Mouse (Mus musculus) lung, postnatal 0 days (tissue): ENCODE measurements around the gene Rnf26. TPM values are rescaled to one million over a fixed set of nuclear protein-coding genes. Genes with fewer than 3 reads are reported as not detected.
A peak's percentile ranks its signal among the peaks of the same experiment; 100 is the strongest.

Experiments used
- ATAC-seq: fragments of 200-750 bp; cut with Nextera tagmentation; 2 replicates; pipeline ENCODE4 v1.8.0; 2017; ENCODE audit warnings: moderate library complexity
- DNase-seq: peaks from one replicate; pipeline ENCODE4 v3.0.0-alpha.2; 2016; ENCODE audit warnings: low spot score
- H3K27ac ChIP-seq: fragments of 300-500 bp; sonication (generic); 2 replicates; pipeline ENCODE4 v1.5.1; 2014; ENCODE audit warnings: antibody characterized with exemption, mild to moderate bottlenecking, low read length, mixed read lengths
- H3K27me3 ChIP-seq: fragments of 300-500 bp; sonication (generic); replicated peaks from 2 replicates; pipeline ENCODE4 v1.6.1; 2014; ENCODE audit warnings: low read length, mixed read lengths; ENCODE audit not compliant: insufficient read depth
- H3K36me3 ChIP-seq: fragments of 300-500 bp; sonication (generic); 2 replicates; pipeline ENCODE4 v1.6.1; 2014; ENCODE audit warnings: low read length, mixed read lengths; ENCODE audit not compliant: insufficient read depth
- H3K4me1 ChIP-seq: fragments of 300-500 bp; sonication (generic); 2 replicates; pipeline ENCODE4 v1.6.1; 2014; ENCODE audit warnings: antibody characterized with exemption, low read depth, low read length, mixed read lengths; ENCODE audit not compliant: insufficient read depth
- H3K4me2 ChIP-seq: fragments of 300-500 bp; sonication (generic); replicated peaks from 2 replicates; pipeline ENCODE4 v1.6.1; 2014; ENCODE audit warnings: low read depth, mild to moderate bottlenecking, low read length, moderate library complexity, mixed read lengths
- H3K4me3 ChIP-seq: fragments of 300-500 bp; sonication (generic); 2 replicates; pipeline ENCODE4 v1.5.1; 2014; ENCODE audit warnings: low read depth, low read length
- H3K9ac ChIP-seq: fragments of 300-500 bp; sonication (generic); replicated peaks from 2 replicates; pipeline ENCODE4 v1.6.1; 2014; ENCODE audit warnings: low read depth, mild to moderate bottlenecking
- H3K9me3 ChIP-seq: fragments of 300-500 bp; sonication (generic); 2 replicates; pipeline ENCODE4 v1.6.1; 2016; ENCODE audit warnings: low read length, mixed read lengths
- CTCF ChIP-seq: IDR thresholded peaks from 2 replicates; pipeline ENCODE4 v1.5.1; 2016; ENCODE audit warnings: antibody characterized with exemption, mild to moderate bottlenecking
- EP300 ChIP-seq: IDR thresholded peaks from 2 replicates; pipeline ENCODE4 v1.6.1; 2016; ENCODE audit warnings: antibody characterized with exemption, mild to moderate bottlenecking, control low read depth
- whole genome bisulfite sequencing: fragments of 180-500 bp; shearing (Covaris S2); extraction: QIAGEN DNeasy Blood & Tissue Kit; methylation state at CpG from one replicate; pipeline ENCODE4 v1.1.7; 2014; 5-methylcytosine and 5-hydroxymethylcytosine counted together
- polyA plus RNA-seq: library from polyadenylated mRNA; unstranded; fragments of >200 nt; fragmentation: Nextera tagmentation; extraction: Ambion mirVana; gene quantifications from 2 replicates; pipeline ENCODE4 v1.2.1, GENCODE M21; 2015

Gene Rnf26
- polyA plus RNA-seq, 1 experiment from 2014 or later = 19.0 TPM

- Histone ChIP-seq H3K36me3 (no peaks in the 10 kb centered on the region), H3K4me3 (peak within 1 kb of the TSS; percentile 40), H3K4me2 (peak within 1 kb of the TSS; percentile 76), H3K4me1 (0 out of 2 replicates have a peak, but pooled peaks cover 3% of the 10 kb centered on the region), H3K9ac (peak within 1 kb of the TSS; percentile 26; the same call in 1 of the 2 replicates), H3K27me3 (no peaks in the 10 kb centered on the region; the same call in 1 of the 2 replicates), H3K27ac (no peak within 1 kb of the TSS), H3K9me3 (no peaks in the 10 kb centered on the region)
- peak; percentile 93 for TF ChIP-seq EP300
- TF ChIP-seq CTCF = peak; percentile 93
- ATAC-seq (peak; percentile 99), DNase-seq (peak; percentile 99)
- WGBS = under 1% methylated on average over 36 of the region's 38 CpGs
These were observed 46.5 kb downstream of the Rnf26 start, which contains the start of gene Usp2 for GRCm38 (mm10) chr9:44066785-44067225. Gene Usp2 (plus strand): TSS chr9:44067021.

- H3K27me3 ChIP-seq = no peaks in the 10 kb centered on the region
- no peak for TF ChIP-seq EP300
- TF ChIP-seq CTCF = peak; percentile 30; the same call in 1 of the 2 replicates
- ATAC-seq = no peak
- H3K4me3 ChIP-seq = no peak overlapping the region
- no peaks in the 10 kb centered on the region for H3K9me3 ChIP-seq
- no peaks in the 10 kb centered on the region for H3K36me3 ChIP-seq
- no peak overlapping the region for H3K4me2 ChIP-seq
- 24% methylated on average over 1 of the region's 1 CpGs for WGBS
- H3K27ac ChIP-seq = no peak overlapping the region
- no peak overlapping the region for H3K9ac ChIP-seq
- DNase-seq = no peak
- 0 out of 2 replicates have a peak, but pooled peaks cover 3% of the 10 kb centered on the region for H3K4me1 ChIP-seq
These were observed 48.1 kb downstream of the Rnf26 start for GRCm38 (mm10) chr9:44065177-44065576.

- DNase-seq (no peak), ATAC-seq (no peak)
- no peak overlapping the region for H3K9ac ChIP-seq
- no peaks in the 10 kb centered on the region for H3K36me3 ChIP-seq
- 76% methylated on average over 6 of the region's 6 CpGs for WGBS
- no peak overlapping the region for H3K4me2 ChIP-seq
- H3K4me1 ChIP-seq = no peaks in the 10 kb centered on the region
- H3K27ac ChIP-seq = no peak overlapping the region
- TF ChIP-seq CTCF (no peak), EP300 (no peak)
- H3K4me3 ChIP-seq = no peak overlapping the region
- H3K27me3 ChIP-seq = no peaks in the 10 kb centered on the region
- no peaks in the 10 kb centered on the region for H3K9me3 ChIP-seq
These were observed 54.7 kb downstream of the Rnf26 start for GRCm38 (mm10) chr9:44058606-44059005.

GRCm38 (mm10) chr9:44053936-44054335 is 59.4 kb downstream of the Rnf26 start:
- H3K27ac ChIP-seq = no peak overlapping the region
- 36% methylated on average over 1 of the region's 1 CpGs for WGBS
- no peaks in the 10 kb centered on the region for H3K27me3 ChIP-seq
- no peaks in the 10 kb centered on the region for H3K4me1 ChIP-seq
- TF ChIP-seq CTCF (no peak), EP300 (no peak)
- H3K9ac ChIP-seq = no peak overlapping the region
- H3K36me3 ChIP-seq = no peaks in the 10 kb centered on the region
- DNase-seq = no peak
- no peak overlapping the region for H3K4me3 ChIP-seq
- H3K9me3 ChIP-seq = no peaks in the 10 kb centered on the region
- ATAC-seq = no peak
- no peak overlapping the region for H3K4me2 ChIP-seq

GRCm38 (mm10) chr9:44052855-44053254 is 60.5 kb downstream of the Rnf26 start:
- 65% methylated on average over 3 of the region's 3 CpGs for WGBS

GRCm38 (mm10) chr9:44049381-44050165 is 63.7 kb downstream of the Rnf26 start:
- H3K4me3 ChIP-seq = no peak overlapping the region
- no peaks in the 10 kb centered on the region for H3K9me3 ChIP-seq
- H3K27ac ChIP-seq = no peak overlapping the region
- no peak for TF ChIP-seq CTCF
- no peak for TF ChIP-seq EP300
- no peak overlapping the region for H3K9ac ChIP-seq
- no peaks in the 10 kb centered on the region for H3K36me3 ChIP-seq
- DNase-seq (no peak), ATAC-seq (no peak)
- peaks cover 2% of the 10 kb centered on the region; the same call in 1 of the 2 replicates for H3K27me3 ChIP-seq
- H3K4me2 ChIP-seq = no peak overlapping the region
- H3K4me1 ChIP-seq = no peaks in the 10 kb centered on the region
- WGBS = 84% methylated on average over 8 of the region's 8 CpGs

More at GRCm38 (mm10) chr9:44052855-44053254, 60.5 kb downstream of the Rnf26 start:
- TF ChIP-seq CTCF (0 out of 2 replicates have a peak, but pooled peaks have one; percentile 11), EP300 (no peak)
- no peak overlapping the region for H3K27ac ChIP-seq
- H3K4me3 ChIP-seq = no peak overlapping the region
- no peak for ATAC-seq
- DNase-seq = no peak
- H3K9ac ChIP-seq = no peak overlapping the region
- H3K9me3 ChIP-seq = no peaks in the 10 kb centered on the region
- no peak overlapping the region for H3K4me2 ChIP-seq
- H3K27me3 ChIP-seq = no peaks in the 10 kb centered on the region
- no peaks in the 10 kb centered on the region for H3K36me3 ChIP-seq
- no peaks in the 10 kb centered on the region for H3K4me1 ChIP-seq
